Mouse (Mus musculus): Measurements from ENCODE around the gene Hes6. TPM values are rescaled to one million over a fixed set of nuclear protein-coding genes. Genes with fewer than 3 reads are reported as not detected.

The Hes6 gene
- polyA plus RNA-seq, 1 experiment from 2014 or later: 364 TPM

Other genes starting within 250 kb of the Hes6 start
- 0.31 and 0.44 TPM in 2 replicates for gene Ramp1, start 234.2 kb downstream of the Hes6 start, polyA plus RNA-seq (2016; fragmentation: Nextera tagmentation; extraction: Ambion mirVana)
- gene Ube2f, start 163.7 kb downstream of the Hes6 start, polyA plus RNA-seq (2016; fragmentation: Nextera tagmentation; extraction: Ambion mirVana): 71.4 and 71.8 TPM in 2 replicates
- gene Scly, start 115.7 kb downstream of the Hes6 start, polyA plus RNA-seq (2016; fragmentation: Nextera tagmentation; extraction: Ambion mirVana): 12.8 and 16.1 TPM in 2 replicates
- 0.13 TPM in 2 replicates for gene Espnl, start 92.0 kb downstream of the Hes6 start, polyA plus RNA-seq (2016; fragmentation: Nextera tagmentation; extraction: Ambion mirVana)
- 0.39 and 0.55 TPM in 2 replicates for gene Klhl30, start 63.0 kb downstream of the Hes6 start, polyA plus RNA-seq (2016; fragmentation: Nextera tagmentation; extraction: Ambion mirVana)
- gene Erfe, start 47.6 kb downstream of the Hes6 start, polyA plus RNA-seq (2016; fragmentation: Nextera tagmentation; extraction: Ambion mirVana): 0.19 and 0.33 TPM in 2 replicates
- gene Ilkap, start 15.2 kb downstream of the Hes6 start, polyA plus RNA-seq (2016; fragmentation: Nextera tagmentation; extraction: Ambion mirVana): 148 and 153 TPM in 2 replicates
- gene Per2, start 45.3 kb upstream of the Hes6 start, polyA plus RNA-seq (2016; fragmentation: Nextera tagmentation; extraction: Ambion mirVana): 2.8 and 3.6 TPM in 2 replicates
- 11.5 and 13.9 TPM in 2 replicates for gene Traf3ip1, start 80.6 kb upstream of the Hes6 start, polyA plus RNA-seq (2016; fragmentation: Nextera tagmentation; extraction: Ambion mirVana)
- 17.4 and 20.7 TPM in 2 replicates for gene Asb1, start 126.5 kb upstream of the Hes6 start, polyA plus RNA-seq (2016; fragmentation: Nextera tagmentation; extraction: Ambion mirVana)

Data from neural tube, embryonic 12.5 days (tissue).